Mouse (Mus musculus): Measurements from ENCODE around the gene Car5a.

Car5a gene

DNA sequence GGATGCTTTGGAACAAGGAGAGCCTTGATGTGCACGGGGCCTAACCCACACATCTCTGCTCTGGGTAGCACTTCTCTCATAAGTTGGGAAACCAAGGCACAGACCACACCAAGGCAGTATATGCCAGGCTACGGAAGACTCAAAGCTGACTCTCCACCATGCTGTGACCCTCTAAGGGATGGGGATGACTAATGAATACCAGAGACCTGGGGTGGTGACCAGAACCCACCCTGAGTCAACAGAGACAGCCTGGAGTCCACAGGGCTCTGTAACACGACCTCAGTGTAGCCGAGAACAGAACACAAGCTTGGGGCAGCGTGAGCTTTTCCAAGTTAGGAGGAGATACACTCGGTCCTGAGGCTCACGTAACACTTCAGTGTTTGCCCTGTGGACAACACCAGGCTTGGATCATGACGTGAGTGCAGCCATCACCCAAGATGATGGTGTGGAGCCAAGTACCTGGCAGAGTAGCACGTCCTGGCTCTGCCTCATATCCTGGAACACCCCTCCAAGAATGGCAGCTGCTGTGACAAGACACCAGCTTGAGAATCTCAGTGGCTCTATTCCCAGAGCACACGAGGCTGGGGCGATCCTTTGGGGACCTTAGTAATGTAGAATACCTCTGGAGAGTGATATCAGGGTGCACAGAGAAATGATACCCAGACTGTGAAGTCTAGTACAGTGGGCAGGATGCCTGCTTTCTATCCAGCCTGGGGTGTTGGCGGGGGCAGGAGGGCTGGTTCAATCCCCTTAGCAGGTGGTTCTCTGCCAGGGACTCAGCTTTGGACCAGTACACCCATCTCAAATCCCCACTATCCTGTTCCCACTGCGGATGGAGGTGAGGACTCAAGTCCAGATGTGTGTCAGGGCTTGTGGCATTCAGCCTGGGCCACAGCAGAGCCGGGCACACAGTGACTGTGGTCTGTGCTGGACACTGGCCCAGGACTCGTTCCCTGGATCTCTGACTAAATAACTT is 54.6 kb downstream of the Car5a start:
- in situ Hi-C loops (cut with MboI, MseI) = loop anchor here in 1 of 2 experiments (10.0 kb wide), 1 partner anchor 1985 kb away; no protein-coding TSS in a partner anchor

GRCm38 (mm10) chr8:121889317-121889716 is 55.4 kb downstream of the Car5a start:
- in situ Hi-C loops (cut with MboI, MseI) = loop anchor here in 1 of 2 experiments (10.0 kb wide), 1 partner anchor 1985 kb away; no protein-coding TSS in a partner anchor

DNA sequence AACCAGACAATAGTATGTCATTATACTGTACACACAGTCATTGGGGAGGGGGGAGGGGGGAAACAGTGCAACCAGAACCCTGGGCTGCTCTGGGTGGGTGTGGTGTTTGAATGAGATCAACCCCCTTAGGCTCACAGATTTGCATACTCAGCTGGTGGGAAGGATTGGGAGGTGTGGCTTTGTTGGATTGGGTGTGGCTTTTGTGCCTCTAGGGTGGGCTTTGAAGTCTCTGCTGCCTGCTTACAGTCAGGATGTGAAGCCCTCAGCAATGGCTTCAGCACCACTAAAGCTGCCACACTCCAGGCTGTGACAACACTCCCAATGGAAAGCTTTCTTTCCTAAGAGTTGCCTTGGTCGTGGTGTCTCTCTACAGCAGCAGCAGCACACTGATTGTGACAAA is 57.2 kb downstream of the Car5a start:
- in situ Hi-C loops (cut with MboI, MseI) = loop anchor here in 1 of 2 experiments (10.0 kb wide), 1 partner anchor 1987 kb away; no protein-coding TSS in a partner anchor

DNA sequence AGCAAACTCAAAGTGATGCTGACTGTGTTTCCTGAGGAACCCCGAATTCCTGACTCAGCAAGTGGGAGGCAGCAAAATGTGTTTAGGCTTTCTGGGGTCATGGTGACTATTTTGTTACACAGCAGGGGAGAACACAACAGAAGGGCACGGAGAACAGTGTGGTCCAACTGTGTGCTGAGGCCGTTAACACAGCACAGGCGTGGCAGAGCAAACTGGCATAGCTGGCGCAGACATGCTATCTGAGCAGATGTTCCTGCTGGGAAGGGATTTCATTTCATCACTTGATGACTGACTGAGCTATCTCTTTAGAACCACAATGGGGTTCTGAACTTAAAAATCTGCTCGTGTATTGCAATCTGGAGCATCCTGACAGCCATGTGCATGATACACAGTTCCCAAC is 59.3 kb downstream of the Car5a start:
- in situ Hi-C loops (cut with MboI, MseI) = loop anchor here in 1 of 2 experiments (10.0 kb wide), 1 partner anchor 1989 kb away; no protein-coding TSS in a partner anchor

DNA sequence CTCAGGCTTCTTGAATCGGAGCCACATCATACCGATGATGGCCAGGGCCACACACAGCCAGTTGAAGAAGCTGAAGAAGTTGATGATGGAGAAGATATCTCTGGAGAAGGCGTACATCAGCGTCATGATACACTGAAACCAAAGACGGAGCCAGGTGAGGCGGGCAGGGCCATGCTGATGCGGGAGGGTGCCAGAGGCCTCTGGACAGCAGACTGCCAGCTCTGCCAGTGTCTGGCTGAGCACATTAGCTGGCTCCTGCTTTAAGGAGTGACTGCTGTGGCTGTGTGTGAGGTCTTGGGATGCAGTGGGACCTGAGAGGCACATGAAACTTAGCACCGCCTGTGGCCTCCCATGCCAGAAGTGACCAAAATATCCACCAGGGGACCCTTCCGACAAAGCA is 59.7 kb downstream of the Car5a start:
- in situ Hi-C loops (cut with MboI, MseI) = loop anchor here in 1 of 2 experiments (10.0 kb wide), 1 partner anchor 1990 kb away; no protein-coding TSS in a partner anchor

- in situ Hi-C loops (cut with MboI, MseI) = loop anchor here in 1 of 2 experiments (10.0 kb wide), 1 partner anchor 1991 kb away; no protein-coding TSS in a partner anchor
These were observed 60.5 kb downstream of the Car5a start for GRCm38 (mm10) chr8:121884181-121884580.

DNA sequence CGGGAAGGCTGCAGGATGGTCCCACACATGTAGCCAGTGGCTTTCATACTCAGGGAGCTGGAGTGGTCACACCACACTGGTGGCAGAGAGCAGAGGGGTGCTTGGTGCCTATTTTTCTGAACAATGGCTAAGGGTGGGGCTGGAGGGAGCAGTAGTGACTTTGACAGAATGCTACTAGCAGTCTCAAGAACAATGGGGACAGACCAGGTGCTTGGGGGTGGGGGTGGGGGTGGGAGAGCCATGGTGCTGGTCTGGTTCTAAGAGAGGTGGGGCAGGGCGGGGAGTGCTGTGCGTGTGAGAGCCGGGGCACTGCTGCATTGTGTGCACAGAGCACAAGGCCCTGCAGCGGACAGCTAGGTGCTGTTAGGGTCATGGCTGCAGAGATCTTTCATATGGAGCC is 62.8 kb downstream of the Car5a start:
- in situ Hi-C loops (cut with MboI, MseI) = loop anchor here in 1 of 2 experiments (10.0 kb wide), 1 partner anchor 1993 kb away; no protein-coding TSS in a partner anchor

GRCm38 (mm10) chr8:121880818-121881217 is 63.9 kb downstream of the Car5a start:
- in situ Hi-C loops (cut with MboI, MseI) = loop anchor here in 1 of 2 experiments (10.0 kb wide), 1 partner anchor 1994 kb away; no protein-coding TSS in a partner anchor

DNA sequence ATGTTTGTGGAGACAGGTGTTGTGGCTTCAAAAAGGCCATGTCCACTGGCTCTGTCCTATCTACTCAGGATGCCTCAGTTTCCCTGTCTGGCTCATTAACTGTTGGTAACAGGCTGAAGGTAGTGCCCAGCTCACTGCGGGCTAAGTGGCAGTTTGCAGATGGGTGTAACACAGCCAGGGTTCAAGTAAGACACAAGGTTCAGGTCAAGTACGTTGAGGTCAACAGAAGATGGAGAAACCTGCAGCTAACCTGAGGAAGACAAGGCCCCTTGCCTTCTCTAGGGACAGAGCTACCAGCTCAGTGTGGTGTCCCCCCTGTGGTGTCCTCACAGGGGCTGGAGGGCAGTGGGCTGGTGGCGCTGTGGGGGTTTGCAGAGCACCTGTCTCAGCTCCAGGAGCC is 65.0 kb downstream of the Car5a start:
- in situ Hi-C loops (cut with MboI, MseI) = loop anchor here in 1 of 2 experiments (10.0 kb wide), 1 partner anchor 1995 kb away; no protein-coding TSS in a partner anchor

- in situ Hi-C loops (cut with MboI, MseI) = no loop called here
These were observed 66.8 kb downstream of the Car5a start for GRCm38 (mm10) chr8:121877828-121878480.

DNA sequence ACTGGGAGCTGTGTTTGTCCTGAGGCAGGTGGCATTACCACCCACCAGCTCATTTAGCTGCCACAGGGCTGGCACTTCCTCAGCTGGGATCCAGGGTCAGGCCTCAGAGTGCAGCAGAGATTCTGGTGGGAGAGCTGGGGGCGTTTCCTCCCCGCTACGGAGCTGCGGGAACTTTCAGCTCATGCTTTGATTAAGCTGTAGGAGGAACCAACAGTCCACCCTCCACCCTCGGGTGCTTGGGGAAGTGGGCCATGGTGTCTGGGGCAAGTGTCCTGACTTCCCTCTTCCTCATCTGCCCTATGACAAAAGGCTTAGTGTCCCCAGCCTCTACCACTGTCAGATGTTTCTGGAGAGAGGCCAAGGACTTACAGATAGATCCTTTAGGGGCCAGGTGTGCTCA is 67.5 kb downstream of the Car5a start:
- in situ Hi-C loops (cut with MboI, MseI) = no loop called here

DNA sequence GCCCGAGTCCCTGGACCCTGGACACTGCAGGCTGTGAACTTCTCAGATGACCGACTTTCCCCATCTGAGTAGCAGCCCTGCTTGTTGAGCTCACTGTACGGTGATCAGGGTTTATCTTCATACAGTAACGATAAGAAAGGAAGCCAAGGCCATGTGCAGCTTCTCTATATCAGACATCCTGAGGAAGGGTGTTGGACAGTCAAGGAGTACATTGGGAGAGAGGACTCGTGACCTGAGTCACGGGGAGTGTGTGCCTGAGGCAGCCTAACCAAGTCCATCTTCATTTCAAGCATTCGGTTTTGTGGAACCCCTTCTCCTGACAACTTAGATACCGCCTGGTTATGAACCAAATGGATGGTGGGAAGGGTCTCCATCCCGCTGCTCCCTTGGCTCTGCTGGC is 69.2 kb downstream of the Car5a start:
- in situ Hi-C loops (cut with MboI, MseI) = no loop called here

- in situ Hi-C loops (cut with MboI, MseI) = no loop called here
These were observed 69.7 kb downstream of the Car5a start for GRCm38 (mm10) chr8:121875045-121875444.

DNA sequence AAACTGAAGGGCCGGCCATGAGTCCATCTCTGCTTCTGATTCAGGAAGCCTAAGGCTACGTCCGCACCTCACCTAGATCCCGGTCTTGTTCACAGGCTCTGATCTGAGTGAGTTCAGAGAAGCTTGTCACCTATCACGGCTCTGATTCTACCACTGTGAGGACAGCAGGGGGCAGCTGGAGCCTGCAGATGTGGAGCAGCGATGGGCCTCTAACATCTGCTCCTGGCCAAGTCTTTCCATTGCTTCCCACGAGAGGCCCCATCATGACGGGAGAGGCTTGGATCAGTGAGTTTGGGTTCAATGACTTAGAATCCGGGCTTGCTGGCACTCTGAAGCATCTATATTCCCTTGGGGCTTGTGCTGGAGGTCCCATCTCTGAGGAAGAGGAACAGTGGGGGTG is 70.7 kb downstream of the Car5a start:
- in situ Hi-C loops (cut with MboI, MseI) = no loop called here

DNA sequence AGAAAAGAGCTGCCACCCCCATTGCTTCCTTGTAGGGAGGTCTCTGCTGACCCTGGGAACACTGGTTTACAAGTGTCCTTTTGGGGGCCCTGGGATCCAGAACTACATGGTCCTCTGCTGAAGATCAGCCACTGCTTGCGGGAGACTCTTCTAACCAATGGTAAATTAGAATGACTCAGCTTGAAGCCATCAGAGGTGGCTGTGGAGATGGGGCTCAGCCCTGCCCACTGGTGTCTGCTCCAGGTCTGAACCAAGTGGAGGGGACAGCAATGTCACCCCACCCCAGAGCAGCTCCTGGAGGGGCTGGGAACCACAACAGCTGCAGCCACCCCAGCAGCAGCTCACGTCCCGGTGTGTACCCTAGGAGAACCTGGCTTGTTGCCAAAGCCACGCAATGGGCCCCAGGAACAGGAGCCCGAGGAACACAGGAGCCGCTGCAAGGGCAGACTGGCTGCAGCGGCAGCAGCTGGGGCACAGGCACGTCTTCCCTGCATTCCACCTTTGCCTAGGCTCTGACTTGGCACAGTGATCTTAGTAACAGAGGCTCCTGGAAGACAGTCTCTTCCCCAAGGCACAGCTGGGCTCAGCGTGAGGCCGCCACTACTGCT is 72.8 kb downstream of the Car5a start:
- in situ Hi-C loops (cut with MboI, MseI) = no loop called here

- in situ Hi-C loops (cut with MboI, MseI) = no loop called here
These were observed 74.5 kb downstream of the Car5a start for GRCm38 (mm10) chr8:121870190-121870589.

GRCm38 (mm10) chr8:121868896-121869295 is 75.8 kb downstream of the Car5a start:
- in situ Hi-C loops (cut with MboI, MseI) = no loop called here

GRCm38 (mm10) chr8:121868196-121868595 is 76.5 kb downstream of the Car5a start:
- in situ Hi-C loops (cut with MboI, MseI) = no loop called here
